Mouse (Mus musculus) embryonic facial prominence, embryonic 11.5 days (tissue): Measurements from ENCODE around the gene Nrn1. TPM values are rescaled to one million over a fixed set of nuclear protein-coding genes. Genes with fewer than 3 reads are reported as not detected.

Experiments used
- ATAC-seq: fragments of 200-750 bp; cut with Nextera tagmentation; replicated peaks from 2 replicates; pipeline ENCODE4 v1.8.0; 2017; ENCODE audit warnings: low read depth; ENCODE audit not compliant: insufficient number of reproducible peaks, low FRiP score, low TSS enrichment
- DNase-seq: peaks from one replicate; pipeline ENCODE4 v3.0.0-alpha.2; 2015; ENCODE audit warnings: low spot score
- H3K27ac ChIP-seq: fragments of 300-500 bp; sonication (generic); replicated peaks from 2 replicates; pipeline ENCODE4 v1.5.1; 2014; ENCODE audit warnings: mild to moderate bottlenecking, low read depth, low read length, control low read depth
- H3K27me3 ChIP-seq: fragments of 300-500 bp; sonication (generic); 2 replicates; pipeline ENCODE4 v1.6.1; 2014; ENCODE audit warnings: mild to moderate bottlenecking, low read length, moderate library complexity, mixed read lengths; ENCODE audit not compliant: control insufficient read depth, insufficient read depth
- H3K36me3 ChIP-seq: fragments of 300-500 bp; sonication (generic); replicated peaks from 2 replicates; pipeline ENCODE4 v1.6.1; 2014; ENCODE audit warnings: low read depth, mild to moderate bottlenecking, low read length, moderate library complexity, mixed read lengths; ENCODE audit not compliant: control insufficient read depth, insufficient read depth
- H3K4me1 ChIP-seq: fragments of 300-500 bp; sonication (generic); 2 replicates; pipeline ENCODE4 v1.6.1; 2014; ENCODE audit warnings: low read length, mixed read lengths; ENCODE audit not compliant: control insufficient read depth, insufficient read depth
- H3K4me2 ChIP-seq: fragments of 300-500 bp; sonication (generic); 2 replicates; pipeline ENCODE4 v1.6.1; 2014; ENCODE audit warnings: low read depth, mild to moderate bottlenecking, control low read depth, low read length, moderate library complexity
- H3K4me3 ChIP-seq: fragments of 300-500 bp; sonication (generic); 2 replicates; pipeline ENCODE4 v1.5.1; 2014; ENCODE audit warnings: low read depth, low read length, control low read depth
- H3K9ac ChIP-seq: fragments of 300-500 bp; sonication (generic); replicated peaks from 2 replicates; pipeline ENCODE4 v1.6.1; 2014; ENCODE audit warnings: mild to moderate bottlenecking, control low read depth, low read length
- H3K9me3 ChIP-seq: fragments of 300-500 bp; sonication (generic); replicated peaks from 2 replicates; pipeline ENCODE4 v1.6.1; 2016; ENCODE audit warnings: mild to moderate bottlenecking, low read length, inconsistent platforms, mixed read lengths; ENCODE audit not compliant: control insufficient read depth
- WGBS: fragments of 180-500 bp; shearing (Covaris S2); extraction: QIAGEN DNeasy Blood & Tissue Kit; methylation state at CpG from one replicate; pipeline ENCODE4 v1.1.7; 2014; 5-methylcytosine and 5-hydroxymethylcytosine counted together
- polyA plus RNA-seq: library from polyadenylated mRNA; unstranded; fragments of >200 nt; fragmentation: Nextera tagmentation; extraction: Ambion mirVana; gene quantifications from 2 replicates; pipeline ENCODE4 v1.2.1, GENCODE M21; 2014

Gene Nrn1
- polyA plus RNA-seq, 1 experiment from 2014 or later = 11.5 TPM

DNA sequence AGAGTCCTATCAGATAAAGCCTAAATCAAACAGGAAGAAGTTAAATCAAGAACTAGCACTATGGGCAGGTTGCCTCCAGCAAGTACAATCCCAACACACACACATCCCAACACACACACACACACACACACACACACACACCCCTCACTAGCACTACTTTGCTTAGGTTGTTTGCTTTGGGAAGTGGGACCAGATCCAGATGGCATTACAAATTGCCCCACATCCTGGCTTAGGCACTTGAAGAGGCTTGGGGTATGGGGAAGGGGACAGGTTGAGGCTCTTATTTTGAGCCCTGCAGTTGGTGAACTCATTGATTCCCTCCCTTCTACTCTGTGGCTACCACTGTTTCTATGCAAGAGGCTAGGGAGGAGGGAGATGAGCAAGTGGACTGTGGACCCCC, 12.6 kb downstream of the Nrn1 start:
- Histone ChIP-seq H3K27ac (no peak overlapping the region), H3K9ac (no peak overlapping the region), H3K27me3 (peaks cover 40% of the 10 kb centered on the region), H3K9me3 (no peaks in the 10 kb centered on the region), H3K36me3 (no peaks in the 10 kb centered on the region), H3K4me1 (peaks cover 5% of the 10 kb centered on the region; the same call in 1 of the 2 replicates), H3K4me2 (no peak overlapping the region), H3K4me3 (no peak overlapping the region)
- DNase-seq (no peak), ATAC-seq (no peak)

DNA sequence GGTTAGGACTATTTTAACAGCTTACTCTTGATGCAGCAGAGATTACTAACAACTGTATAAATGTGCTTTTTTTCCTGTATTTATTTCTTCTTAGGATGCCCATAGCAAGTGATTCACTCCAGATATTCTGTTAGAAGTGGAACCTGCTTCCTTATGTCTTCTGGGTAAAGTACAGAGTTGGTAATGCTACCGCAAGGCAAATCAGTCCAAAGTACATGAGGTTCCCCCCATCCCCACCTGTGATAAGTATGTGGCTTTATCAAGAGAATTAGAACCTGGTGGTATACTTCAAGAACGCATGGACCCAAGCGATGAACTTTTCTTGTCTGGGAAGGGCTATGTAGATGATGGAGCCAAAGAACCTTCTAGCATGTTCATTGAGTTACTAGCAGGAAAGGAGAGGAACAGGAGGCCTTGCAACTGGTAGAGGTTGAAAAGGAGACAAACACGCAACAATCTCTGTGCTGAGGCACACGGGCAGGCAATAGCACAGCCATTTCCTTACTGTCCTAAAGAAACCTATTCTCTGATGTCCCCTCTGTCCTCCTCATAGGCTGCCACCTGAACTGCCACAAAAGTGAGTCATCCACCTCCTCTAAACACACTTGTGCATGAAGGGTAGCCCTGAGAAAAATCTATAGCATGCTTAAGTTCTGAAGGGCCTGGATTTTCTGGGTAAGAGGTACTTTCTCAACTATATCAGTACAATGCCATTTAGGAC, 14.5 kb downstream of the Nrn1 start:
- Histone ChIP-seq H3K9me3 (no peaks in the 10 kb centered on the region), H3K4me1 (no peaks in the 10 kb centered on the region)

DNA sequence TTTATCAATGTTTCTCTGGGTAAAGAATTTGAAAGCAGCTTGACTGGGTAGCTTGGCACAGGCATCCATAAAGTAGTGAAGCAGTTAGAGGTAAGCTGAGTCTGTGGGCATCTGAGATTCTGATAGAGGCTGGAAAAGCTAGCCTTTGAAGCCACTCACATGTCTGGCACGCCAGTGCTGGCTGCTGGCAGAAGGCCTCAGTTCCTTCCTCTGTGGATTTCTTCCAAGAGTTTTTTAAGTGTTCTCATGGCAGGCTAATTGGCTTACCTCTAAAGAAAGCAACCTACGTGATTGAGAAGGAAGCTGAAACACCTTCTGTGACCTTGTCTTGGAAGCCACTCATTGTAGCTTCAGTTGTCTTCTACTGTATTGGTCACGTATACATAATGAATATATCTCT, 17.6 kb downstream of the Nrn1 start:
- 63% methylated on average over 3 of the region's 3 CpGs for WGBS

More for the DNA sequence above, 14.5 kb downstream of the Nrn1 start:
- Histone ChIP-seq H3K27ac (no peak overlapping the region), H3K4me3 (no peak overlapping the region), H3K4me2 (no peak overlapping the region), H3K27me3 (peaks cover 31% of the 10 kb centered on the region), H3K9ac (no peak overlapping the region), H3K36me3 (no peaks in the 10 kb centered on the region)
- no peak for DNase-seq
- ATAC-seq = no peak
- 90% methylated on average over 5 of the region's 5 CpGs for WGBS

DNA sequence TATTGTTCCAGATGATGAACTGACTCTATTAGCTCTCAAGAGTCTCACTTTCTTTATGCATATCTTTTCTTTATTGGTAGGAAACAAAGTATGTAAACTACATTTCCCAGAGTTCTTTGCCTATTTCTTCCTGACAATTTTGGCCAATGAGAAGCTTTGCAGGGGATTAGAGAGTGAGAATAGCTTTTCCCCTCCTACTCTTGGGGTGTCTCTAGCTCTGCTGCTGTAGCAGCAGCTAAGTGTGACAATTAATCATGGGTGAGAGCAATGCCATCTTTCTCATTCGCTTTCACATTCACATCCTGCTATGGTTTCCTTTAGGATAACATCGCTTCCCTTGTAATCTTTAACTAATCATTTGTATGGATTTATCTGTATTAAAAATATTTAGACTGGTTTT, 18.2 kb downstream of the Nrn1 start:
- H3K9ac ChIP-seq = no peak overlapping the region

More for the DNA sequence above, 17.6 kb downstream of the Nrn1 start:
- ATAC-seq = no peak
- Histone ChIP-seq H3K4me3 (no peak overlapping the region), H3K9ac (no peak overlapping the region), H3K36me3 (no peaks in the 10 kb centered on the region), H3K4me2 (no peak overlapping the region), H3K27me3 (peaks cover 5% of the 10 kb centered on the region; the same call in 1 of the 2 replicates), H3K27ac (no peak overlapping the region), H3K4me1 (no peaks in the 10 kb centered on the region), H3K9me3 (no peaks in the 10 kb centered on the region)
- no peak for DNase-seq

DNA sequence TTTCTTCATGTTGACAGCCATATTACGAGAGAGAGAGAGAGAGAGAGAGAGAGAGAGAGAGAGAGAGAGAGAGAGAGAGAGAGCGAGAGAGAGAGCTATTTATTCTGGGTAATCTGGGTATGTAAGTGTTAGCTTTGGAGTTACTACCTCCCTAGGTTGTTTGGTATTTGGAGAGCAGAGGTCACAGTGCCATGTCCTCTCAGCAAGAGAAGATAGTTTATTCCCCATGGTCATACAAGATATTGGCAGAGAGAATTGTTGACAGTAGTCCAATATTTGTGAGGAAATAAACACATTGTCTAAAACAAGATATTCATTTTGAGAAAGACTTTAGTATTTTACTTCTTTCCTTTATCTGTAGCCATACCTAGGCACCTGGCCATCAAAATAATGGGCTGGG, 20.8 kb downstream of the Nrn1 start:
- no peaks in the 10 kb centered on the region for H3K9me3 ChIP-seq
- H3K4me3 ChIP-seq = no peak overlapping the region
- no peak overlapping the region for H3K9ac ChIP-seq
- DNase-seq = no peak
- no peaks in the 10 kb centered on the region for H3K27me3 ChIP-seq
- no peaks in the 10 kb centered on the region for H3K36me3 ChIP-seq
- no peak overlapping the region for H3K27ac ChIP-seq
- no peaks in the 10 kb centered on the region for H3K4me1 ChIP-seq
- no peak overlapping the region for H3K4me2 ChIP-seq
- whole genome bisulfite sequencing = 72% methylated on average over 2 of the region's 2 CpGs
- no peak for ATAC-seq

More for the DNA sequence above, 18.2 kb downstream of the Nrn1 start:
- Histone ChIP-seq H3K9me3 (no peaks in the 10 kb centered on the region), H3K36me3 (no peaks in the 10 kb centered on the region), H3K4me2 (no peak overlapping the region), H3K4me1 (no peaks in the 10 kb centered on the region), H3K27ac (no peak overlapping the region), H3K27me3 (no peaks in the 10 kb centered on the region), H3K4me3 (no peak overlapping the region)
- DNase-seq (no peak), ATAC-seq (no peak)
- 57% methylated on average over 2 of the region's 2 CpGs for WGBS

DNA sequence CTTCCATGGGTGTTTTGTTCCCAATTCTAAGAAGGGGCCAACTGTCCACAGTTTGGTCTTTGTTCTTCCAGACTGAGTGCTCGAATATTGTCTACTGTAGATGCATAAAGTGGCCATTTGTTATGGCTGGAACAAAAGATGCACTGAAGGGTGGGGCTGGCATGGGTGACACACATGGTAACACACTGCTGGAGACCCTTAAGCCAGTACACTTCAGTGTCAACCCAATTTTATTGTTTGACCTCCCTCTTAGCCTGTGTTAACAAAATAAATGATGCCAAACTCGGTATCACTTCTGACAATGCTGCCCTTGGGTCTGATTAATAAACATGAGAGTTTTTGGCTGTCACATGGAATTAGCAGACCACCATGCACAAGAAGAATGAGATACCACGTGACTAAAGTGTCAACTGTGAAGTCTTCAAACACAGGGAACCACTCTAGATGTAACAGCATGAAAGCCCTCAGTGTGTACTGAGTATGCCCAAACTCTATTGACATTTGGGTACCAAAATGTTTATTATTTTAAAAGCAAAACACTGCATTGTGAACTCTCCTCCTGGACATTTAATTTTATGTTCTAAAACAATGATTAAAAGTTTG, 27.7 kb downstream of the Nrn1 start:
- no peaks in the 10 kb centered on the region for H3K9me3 ChIP-seq
- no peaks in the 10 kb centered on the region for H3K27me3 ChIP-seq
- WGBS = 65% methylated on average over 3 of the region's 3 CpGs

DNA sequence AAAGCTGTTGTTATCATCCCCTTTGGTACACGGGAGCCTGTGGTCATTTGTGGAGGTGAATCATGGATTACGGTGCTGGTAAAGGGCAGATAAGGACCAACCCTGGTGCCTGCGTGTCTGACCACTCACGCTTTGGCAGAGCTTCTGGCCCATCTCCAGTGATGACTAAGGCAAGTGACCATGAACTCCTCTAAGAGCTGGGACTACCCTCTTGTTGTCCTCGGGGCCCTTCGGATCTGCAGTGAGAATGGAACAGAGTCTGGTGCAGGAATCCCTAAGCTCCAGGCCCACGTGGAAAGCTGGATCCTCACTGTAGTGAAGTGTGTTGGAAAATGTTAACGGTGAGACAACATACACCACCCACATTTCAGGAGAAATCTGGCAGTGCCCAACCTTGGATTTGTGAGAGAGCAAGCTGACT, 38.6 kb downstream of the Nrn1 start:
- Histone ChIP-seq H3K4me1 (no peaks in the 10 kb centered on the region), H3K27ac (no peak overlapping the region), H3K9ac (no peak overlapping the region), H3K4me3 (no peak overlapping the region), H3K27me3 (no peaks in the 10 kb centered on the region), H3K36me3 (no peaks in the 10 kb centered on the region), H3K4me2 (no peak overlapping the region), H3K9me3 (no peaks in the 10 kb centered on the region)
- DNase-seq (no peak), ATAC-seq (no peak)
- WGBS = 82% methylated on average over 8 of the region's 8 CpGs

More for the DNA sequence above, 27.7 kb downstream of the Nrn1 start:
- H3K4me3 ChIP-seq = no peak overlapping the region
- no peak for ATAC-seq
- no peak overlapping the region for H3K4me2 ChIP-seq
- no peaks in the 10 kb centered on the region for H3K36me3 ChIP-seq
- H3K27ac ChIP-seq = no peak overlapping the region
- DNase-seq = no peak
- H3K4me1 ChIP-seq = no peaks in the 10 kb centered on the region
- no peak overlapping the region for H3K9ac ChIP-seq

DNA sequence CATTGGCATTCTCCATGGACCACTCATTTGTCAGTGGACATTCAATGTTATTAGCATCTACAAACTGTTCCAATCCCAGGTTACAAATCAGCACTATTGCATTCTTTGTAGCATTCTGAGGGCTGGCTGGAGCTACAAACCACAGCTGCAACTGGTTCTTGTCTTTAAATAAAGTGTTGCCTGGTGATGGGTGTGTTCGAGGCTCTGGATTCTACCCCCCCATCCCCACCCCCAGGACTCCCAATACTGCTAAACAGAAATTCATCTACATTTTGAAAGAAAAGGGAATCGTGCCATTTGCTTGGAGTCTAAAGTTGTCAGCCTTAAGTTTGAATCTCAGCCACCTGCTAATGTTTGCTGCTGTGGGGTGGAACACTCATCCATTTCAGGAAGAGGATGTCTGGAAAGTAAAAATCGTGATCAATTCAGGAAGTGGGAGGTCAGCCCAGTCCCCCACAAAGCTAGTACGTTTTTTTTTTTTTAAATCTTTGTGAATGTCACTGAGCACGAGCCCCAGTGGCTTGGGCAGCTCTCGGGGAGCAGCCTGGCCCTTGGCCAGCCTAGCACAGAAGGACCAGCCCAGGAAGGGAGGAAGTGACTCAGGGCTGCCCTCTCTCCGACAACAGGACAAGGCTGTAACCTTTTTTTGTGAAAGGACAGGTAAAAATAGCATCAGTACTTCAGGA, 39.3 kb downstream of the Nrn1 start:
- no peak overlapping the region for H3K27ac ChIP-seq
- no peak overlapping the region for H3K9ac ChIP-seq
- ATAC-seq = no peak
- WGBS = 73% methylated on average over 7 of the region's 7 CpGs
- no peaks in the 10 kb centered on the region for H3K36me3 ChIP-seq
- H3K27me3 ChIP-seq = no peaks in the 10 kb centered on the region
- no peak overlapping the region for H3K4me2 ChIP-seq
- H3K9me3 ChIP-seq = no peaks in the 10 kb centered on the region
- no peak for DNase-seq
- H3K4me1 ChIP-seq = no peaks in the 10 kb centered on the region
- H3K4me3 ChIP-seq = no peak overlapping the region
